Mouse (Mus musculus): ENCODE results near the gene Gabra6. TPM values are rescaled to one million over a fixed set of nuclear protein-coding genes. Genes with fewer than 3 reads are reported as not detected.

Gene Gabra6
- total and polyA plus RNA-seq, 2 experiments from 2014 or later, result 0.77 TPM; not detected in 1

DNA sequence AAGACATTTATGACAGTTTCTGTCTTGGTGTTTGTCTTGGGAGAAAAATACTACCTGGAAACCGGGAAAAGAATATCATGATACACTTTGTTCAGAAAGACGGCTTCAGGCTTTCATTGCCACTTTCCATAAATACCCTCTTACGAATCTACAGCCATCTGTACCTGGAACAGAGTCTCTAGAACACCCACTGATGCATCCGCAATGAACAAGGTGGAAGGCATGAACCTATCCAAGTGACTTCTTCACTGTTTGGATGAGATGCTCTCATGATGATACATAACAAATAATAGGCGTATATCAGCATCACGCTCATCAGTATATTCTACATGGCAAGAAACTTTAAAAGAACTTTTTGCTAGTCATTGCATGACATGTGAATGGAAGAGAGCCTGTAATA lies 1.8 kb downstream of the Gabra6 start:
- Histone ChIP-seq H3K9ac (replicated peaks; ENCODE audit: low read length, poor library complexity, severe bottlenecking) (no peak overlapping the region), H3K4me1 (ENCODE audit: insufficient read depth, low read length) (no peaks in the 10 kb centered on the region), H3K4me3 (ENCODE audit: low read depth, low read length) (no peak overlapping the region), H3K4me2 (ENCODE audit: low read depth, low read length, poor library complexity, severe bottlenecking) (no peak overlapping the region), H3K36me3 (ENCODE audit: insufficient read depth, low read length) (no peaks in the 10 kb centered on the region), H3K27ac (ENCODE audit: low read depth, low read length) (no peak overlapping the region), H3K27me3 (ENCODE audit: insufficient read depth, low read length) (no peaks in the 10 kb centered on the region), H3K9me3 (ENCODE audit: low read length) (no peaks in the 10 kb centered on the region)
- no peak for ATAC-seq (ENCODE audit: low FRiP score)
- TF ChIP-seq CTCF (IDR thresholded peaks at IDR 0.05), result no peak
- 90% methylated on average over 6 of the region's 6 CpGs for WGBS
- DNase-seq (ENCODE audit: low spot score), result no peak

DNA sequence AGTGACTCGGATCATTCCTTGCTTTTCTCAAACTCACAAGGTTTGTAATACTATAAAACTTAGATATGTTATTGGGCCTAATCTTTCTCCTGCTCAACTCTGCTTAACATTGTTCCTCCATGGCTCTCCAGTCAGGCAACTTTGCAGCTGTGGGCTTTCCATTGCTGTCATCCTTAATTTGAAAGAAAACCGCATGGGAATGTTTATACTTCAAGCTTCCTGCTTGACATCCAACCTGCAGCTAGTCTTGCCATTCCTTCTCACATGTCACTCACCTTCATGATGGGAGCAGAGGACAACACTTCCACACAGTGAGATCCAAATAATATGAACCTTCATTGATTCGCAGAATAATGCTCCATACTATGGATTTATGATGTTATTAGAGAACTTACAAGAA lies 2.9 kb downstream of the Gabra6 start:
- Histone ChIP-seq H3K4me2 (ENCODE audit: low read depth, low read length, poor library complexity, severe bottlenecking) (no peak overlapping the region), H3K27ac (ENCODE audit: low read depth, low read length) (no peak overlapping the region), H3K36me3 (ENCODE audit: insufficient read depth, low read length) (no peaks in the 10 kb centered on the region), H3K4me1 (ENCODE audit: insufficient read depth, low read length) (no peaks in the 10 kb centered on the region), H3K4me3 (ENCODE audit: low read depth, low read length) (no peak overlapping the region), H3K9ac (replicated peaks; ENCODE audit: low read length, poor library complexity, severe bottlenecking) (no peak overlapping the region), H3K27me3 (ENCODE audit: insufficient read depth, low read length) (no peaks in the 10 kb centered on the region), H3K9me3 (ENCODE audit: low read length) (no peaks in the 10 kb centered on the region)
- TF ChIP-seq CTCF (IDR thresholded peaks at IDR 0.05), result no peak
- DNase-seq (ENCODE audit: low spot score) (no peak), ATAC-seq (ENCODE audit: low FRiP score) (no peak)
- WGBS, result 93% methylated on average over 3 of the region's 3 CpGs

DNA sequence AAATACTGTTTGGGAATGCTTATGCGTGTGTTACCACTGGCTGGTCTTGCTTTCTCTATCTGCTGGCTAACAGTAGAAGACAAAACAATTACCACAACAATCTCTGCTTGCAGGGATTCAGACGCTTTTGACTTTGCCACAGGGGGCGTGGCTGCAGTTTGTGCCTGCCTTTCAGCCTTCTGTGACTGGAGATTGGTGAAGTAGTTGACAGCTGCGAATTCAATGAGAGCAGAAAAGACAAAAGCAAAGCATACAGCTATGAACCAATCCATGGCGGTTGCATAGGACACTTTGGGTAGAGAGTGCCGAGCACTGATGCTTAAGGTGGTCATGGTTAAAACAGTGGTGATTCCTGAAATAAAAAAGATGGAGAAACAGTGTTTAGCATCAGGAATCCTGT lies 6.0 kb downstream of the Gabra6 start:
- Histone ChIP-seq H3K9ac (replicated peaks; ENCODE audit: low read length, poor library complexity, severe bottlenecking) (no peak overlapping the region), H3K4me3 (ENCODE audit: low read depth, low read length) (no peak overlapping the region), H3K9me3 (ENCODE audit: low read length) (no peaks in the 10 kb centered on the region), H3K4me1 (ENCODE audit: insufficient read depth, low read length) (no peaks in the 10 kb centered on the region), H3K27me3 (ENCODE audit: insufficient read depth, low read length) (no peaks in the 10 kb centered on the region), H3K4me2 (ENCODE audit: low read depth, low read length, poor library complexity, severe bottlenecking) (0 out of 2 replicates have a peak overlapping the region, but pooled peaks have one; percentile 6), H3K36me3 (ENCODE audit: insufficient read depth, low read length) (no peaks in the 10 kb centered on the region), H3K27ac (ENCODE audit: low read depth, low read length) (no peak overlapping the region)
- no peak for ATAC-seq (ENCODE audit: low FRiP score)
- no peak; the same call in 1 of the 2 replicates for TF ChIP-seq CTCF (IDR thresholded peaks at IDR 0.05)
- peak; percentile 21 for DNase-seq (ENCODE audit: low spot score)
- 7% methylated on average over 6 of the region's 6 CpGs for WGBS

DNA sequence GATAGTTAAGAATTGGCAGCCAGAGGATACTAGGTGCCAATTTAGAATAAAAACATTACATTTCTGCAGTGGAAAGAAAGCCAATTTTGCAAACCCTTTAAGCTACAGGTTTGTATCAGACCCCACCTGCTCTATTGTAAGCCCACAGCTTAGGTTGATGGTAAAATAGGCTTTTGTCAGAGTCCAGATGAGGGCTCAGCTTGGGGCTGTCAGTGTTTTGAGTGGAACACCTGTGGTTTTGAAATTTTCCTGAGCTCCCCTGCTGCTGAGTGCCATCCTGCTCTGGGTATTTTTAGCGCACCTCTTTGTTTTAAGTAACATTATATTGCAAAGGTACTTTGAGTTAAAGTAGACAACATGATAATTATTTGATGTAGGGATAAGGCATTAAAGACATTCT lies 10.0 kb downstream of the Gabra6 start:
- Histone ChIP-seq H3K4me1 (ENCODE audit: insufficient read depth, low read length) (no peaks in the 10 kb centered on the region), H3K27me3 (ENCODE audit: insufficient read depth, low read length) (no peaks in the 10 kb centered on the region), H3K4me2 (ENCODE audit: low read depth, low read length, poor library complexity, severe bottlenecking) (no peak overlapping the region), H3K4me3 (ENCODE audit: low read depth, low read length) (no peak overlapping the region), H3K9ac (replicated peaks; ENCODE audit: low read length, poor library complexity, severe bottlenecking) (no peak overlapping the region), H3K9me3 (ENCODE audit: low read length) (no peaks in the 10 kb centered on the region), H3K36me3 (ENCODE audit: insufficient read depth, low read length) (no peaks in the 10 kb centered on the region), H3K27ac (ENCODE audit: low read depth, low read length) (no peak overlapping the region)
- ATAC-seq (ENCODE audit: low FRiP score) (no peak), DNase-seq (ENCODE audit: low spot score) (no peak)
- TF ChIP-seq CTCF (IDR thresholded peaks at IDR 0.05), result no peak
- 59% methylated on average over 1 of the region's 1 CpGs for WGBS

DNA sequence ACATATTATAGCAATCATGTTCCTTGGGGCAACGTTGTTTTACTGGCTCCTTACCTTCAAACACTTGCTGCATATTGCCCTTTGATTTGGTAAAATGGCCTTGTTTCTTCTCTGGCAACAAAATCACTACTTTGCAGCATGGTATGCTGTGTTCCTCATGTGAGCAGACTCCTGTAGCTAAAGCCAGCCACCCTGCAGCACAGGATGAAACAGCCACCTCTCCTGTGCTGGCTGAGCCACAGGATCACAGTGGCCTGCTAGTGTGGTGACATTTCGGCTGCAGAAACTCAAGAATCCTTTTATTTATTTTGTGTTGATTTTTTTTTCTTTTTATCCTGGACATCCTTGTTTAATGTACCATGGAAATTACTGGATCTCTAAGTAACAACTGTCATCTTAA lies 11.8 kb downstream of the Gabra6 start:
- H3K4me3 ChIP-seq (ENCODE audit: low read depth, low read length), result no peak overlapping the region
- H3K9me3 ChIP-seq (ENCODE audit: low read length), result no peaks in the 10 kb centered on the region
- no peak overlapping the region for H3K9ac ChIP-seq (replicated peaks; ENCODE audit: low read length, poor library complexity, severe bottlenecking)
- H3K4me2 ChIP-seq (ENCODE audit: low read depth, low read length, poor library complexity, severe bottlenecking), result no peak overlapping the region
- H3K36me3 ChIP-seq (ENCODE audit: insufficient read depth, low read length), result no peaks in the 10 kb centered on the region
- no peak overlapping the region for H3K27ac ChIP-seq (ENCODE audit: low read depth, low read length)
- 70% methylated on average over 2 of the region's 2 CpGs for WGBS
- no peak for ATAC-seq (ENCODE audit: low FRiP score)
- H3K27me3 ChIP-seq (ENCODE audit: insufficient read depth, low read length), result no peaks in the 10 kb centered on the region
- no peak for TF ChIP-seq CTCF (IDR thresholded peaks at IDR 0.05)
- DNase-seq (ENCODE audit: low spot score), result no peak
- no peaks in the 10 kb centered on the region for H3K4me1 ChIP-seq (ENCODE audit: insufficient read depth, low read length)

DNA sequence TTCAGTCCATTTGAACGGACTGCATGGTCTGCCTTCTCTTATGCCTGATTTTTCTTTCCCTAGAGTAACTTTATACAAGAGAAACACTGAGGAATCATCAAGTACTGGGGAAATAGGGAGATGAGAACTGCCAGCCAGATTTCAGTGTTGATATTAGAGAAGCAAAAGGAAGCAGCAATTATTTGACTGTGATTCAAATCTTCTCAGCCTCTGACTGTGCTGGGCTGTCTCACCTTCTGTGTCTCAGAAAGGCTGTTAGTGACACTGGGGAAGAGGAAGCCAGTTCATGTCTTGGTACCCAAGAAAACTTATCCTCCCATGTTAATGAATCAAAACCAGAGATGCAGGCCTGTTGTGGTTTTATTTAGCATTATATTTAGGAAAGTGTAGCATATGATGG lies 14.8 kb downstream of the Gabra6 start:
- Histone ChIP-seq H3K4me1 (ENCODE audit: insufficient read depth, low read length) (no peaks in the 10 kb centered on the region), H3K9ac (replicated peaks; ENCODE audit: low read length, poor library complexity, severe bottlenecking) (no peak overlapping the region), H3K27me3 (ENCODE audit: insufficient read depth, low read length) (no peaks in the 10 kb centered on the region), H3K27ac (ENCODE audit: low read depth, low read length) (no peak overlapping the region), H3K36me3 (ENCODE audit: insufficient read depth, low read length) (no peaks in the 10 kb centered on the region), H3K4me2 (ENCODE audit: low read depth, low read length, poor library complexity, severe bottlenecking) (no peak overlapping the region), H3K4me3 (ENCODE audit: low read depth, low read length) (no peak overlapping the region), H3K9me3 (ENCODE audit: low read length) (no peaks in the 10 kb centered on the region)
- WGBS, result 75% methylated on average over 1 of the region's 1 CpGs
- no peak for TF ChIP-seq CTCF (IDR thresholded peaks at IDR 0.05)
- DNase-seq (ENCODE audit: low spot score) (no peak), ATAC-seq (ENCODE audit: low FRiP score) (no peak)
